Mouse (Mus musculus) cortical plate, adult 2 months (tissue): ENCODE data around the gene Lasp1. TPM values are rescaled to one million over a fixed set of nuclear protein-coding genes. Genes with fewer than 3 reads are reported as not detected.

Experiments
- H3K27ac ChIP-seq: fragments of 200-500 bp; 2 replicates; pipeline ENCODE4 v1.5.1; 2012; ENCODE audit warnings: low read length, control low read depth, inconsistent platforms; ENCODE audit not compliant: insufficient read depth
- H3K4me1 ChIP-seq: fragments of 200-500 bp; 2 replicates; pipeline ENCODE4 v1.6.1; 2011; ENCODE audit warnings: low read length; ENCODE audit not compliant: control insufficient read depth, insufficient read depth
- H3K4me3 ChIP-seq: fragments of 200-500 bp; 2 replicates; pipeline ENCODE4 v1.5.1; 2011; ENCODE audit warnings: mild to moderate bottlenecking, low read length, control low read depth; ENCODE audit not compliant: insufficient read depth
- CTCF ChIP-seq: fragments of 200-500 bp; IDR thresholded peaks from 2 replicates; pipeline ENCODE4 v1.5.1; 2011; ENCODE audit warnings: mild to moderate bottlenecking, control low read depth, low read length; ENCODE audit not compliant: insufficient read depth; ENCODE audit errors: extremely low read depth
- POLR2A ChIP-seq: fragments of 200-500 bp; IDR thresholded peaks from 2 replicates; pipeline ENCODE4 v1.6.1; 2011; ENCODE audit warnings: mild to moderate bottlenecking, low read length, control low read depth; ENCODE audit not compliant: insufficient read depth; ENCODE audit errors: extremely low read depth
- polyA plus RNA-seq: library from polyadenylated mRNA; depleted of rRNA; stranded (reverse); fragments of >200 nt; gene quantifications from 2 replicates; pipeline ENCODE4 v1.2.3, GENCODE M21; 2012

The Lasp1 gene
- polyA plus RNA-seq, 1 experiment = 130 TPM

DNA sequence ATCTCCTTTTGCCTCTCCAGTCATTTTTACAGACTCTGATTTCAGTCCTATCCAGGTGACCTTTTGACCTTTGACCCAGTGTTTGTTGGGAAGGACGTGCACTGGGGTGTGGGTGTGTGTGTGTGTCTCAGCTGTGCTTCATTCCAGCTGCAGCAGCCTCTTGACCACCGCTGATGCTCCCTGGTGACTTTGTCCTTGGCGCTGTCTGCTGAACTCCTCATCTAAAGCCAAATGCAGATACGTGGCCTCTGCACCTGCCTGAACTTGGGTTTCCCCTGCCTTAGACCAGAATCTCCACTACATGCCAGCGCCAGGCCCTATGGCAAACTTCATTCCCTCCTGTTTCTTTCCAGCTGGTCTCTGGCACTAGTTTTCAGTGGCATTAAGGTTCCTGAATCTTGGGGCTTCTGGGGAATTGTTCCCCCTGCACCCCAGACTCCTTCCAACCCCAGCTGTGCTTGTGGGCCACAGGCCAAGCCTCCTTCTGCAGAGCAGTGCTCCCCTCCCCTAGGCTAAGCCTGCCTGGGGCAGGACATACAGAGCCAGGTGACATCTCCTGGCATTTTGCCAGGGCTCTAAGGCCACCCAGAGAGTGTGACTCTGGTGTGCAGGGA lies 9.9 kb downstream of the Lasp1 start:
- peaks cover 30% of the 10 kb centered on the region for H3K4me1 ChIP-seq
- H3K4me3 ChIP-seq = no peak overlapping the region
- H3K27ac ChIP-seq = no peak overlapping the region
- TF ChIP-seq POLR2A (no peak), CTCF (no peak)

DNA sequence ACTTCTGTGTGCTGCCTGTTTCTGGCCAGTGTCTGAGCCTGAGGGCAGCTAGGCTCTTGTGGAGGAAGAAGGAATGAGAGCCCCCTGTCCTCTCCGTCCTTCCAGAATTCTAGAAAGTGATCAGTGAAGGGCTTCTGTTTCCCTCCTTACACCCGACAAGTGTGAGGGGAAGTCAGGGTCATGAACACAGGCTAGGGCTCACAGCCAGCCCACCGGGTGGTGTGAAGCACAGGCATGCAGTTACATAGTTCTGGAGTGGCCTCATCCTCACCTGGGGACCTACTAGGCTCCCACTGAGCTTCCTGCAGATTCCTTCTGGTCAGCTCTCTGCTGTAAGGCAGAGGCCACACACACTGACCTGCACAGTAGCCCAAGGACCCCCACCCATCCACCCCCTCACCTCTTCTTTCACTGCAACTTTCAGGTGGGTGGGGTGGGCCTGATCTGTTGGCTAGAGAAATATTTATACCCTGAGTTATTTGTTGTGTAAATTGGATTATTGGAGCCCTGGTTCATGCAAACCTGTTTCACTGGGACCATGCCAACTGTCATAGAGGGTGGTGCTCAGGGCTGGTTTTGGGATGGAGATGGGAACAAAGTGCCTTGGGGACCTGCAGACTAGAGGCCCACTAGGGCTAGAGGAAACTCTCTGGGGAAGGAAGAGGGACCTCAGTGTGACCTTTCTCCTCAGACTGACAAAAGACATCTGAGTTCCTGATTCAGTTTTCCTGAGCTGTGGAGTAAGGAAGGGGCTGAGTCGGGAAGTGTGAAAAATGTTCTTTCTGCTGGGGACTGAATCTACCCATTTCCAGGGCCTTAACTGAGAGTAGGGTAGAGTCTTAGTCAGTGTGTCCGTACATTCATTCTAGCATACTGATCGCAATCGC lies 10.7 kb downstream of the Lasp1 start:
- H3K27ac ChIP-seq = no peak overlapping the region
- TF ChIP-seq CTCF (no peak), POLR2A (no peak)
- H3K4me1 ChIP-seq = peaks cover 28% of the 10 kb centered on the region
- no peak overlapping the region for H3K4me3 ChIP-seq

GRCm38 (mm10) chr11:97810356-97810755 lies 11.6 kb downstream of the Lasp1 start:
- H3K27ac ChIP-seq = no peak overlapping the region
- no peak overlapping the region for H3K4me3 ChIP-seq
- peaks cover 24% of the 10 kb centered on the region for H3K4me1 ChIP-seq
- TF ChIP-seq CTCF = no peak
- no peak for TF ChIP-seq POLR2A

- peaks cover 21% of the 10 kb centered on the region for H3K4me1 ChIP-seq
- no peak overlapping the region for H3K27ac ChIP-seq
- TF ChIP-seq POLR2A (no peak), CTCF (no peak)
- H3K4me3 ChIP-seq = no peak overlapping the region
These were observed 12.2 kb downstream of the Lasp1 start for GRCm38 (mm10) chr11:97810970-97811369.

DNA sequence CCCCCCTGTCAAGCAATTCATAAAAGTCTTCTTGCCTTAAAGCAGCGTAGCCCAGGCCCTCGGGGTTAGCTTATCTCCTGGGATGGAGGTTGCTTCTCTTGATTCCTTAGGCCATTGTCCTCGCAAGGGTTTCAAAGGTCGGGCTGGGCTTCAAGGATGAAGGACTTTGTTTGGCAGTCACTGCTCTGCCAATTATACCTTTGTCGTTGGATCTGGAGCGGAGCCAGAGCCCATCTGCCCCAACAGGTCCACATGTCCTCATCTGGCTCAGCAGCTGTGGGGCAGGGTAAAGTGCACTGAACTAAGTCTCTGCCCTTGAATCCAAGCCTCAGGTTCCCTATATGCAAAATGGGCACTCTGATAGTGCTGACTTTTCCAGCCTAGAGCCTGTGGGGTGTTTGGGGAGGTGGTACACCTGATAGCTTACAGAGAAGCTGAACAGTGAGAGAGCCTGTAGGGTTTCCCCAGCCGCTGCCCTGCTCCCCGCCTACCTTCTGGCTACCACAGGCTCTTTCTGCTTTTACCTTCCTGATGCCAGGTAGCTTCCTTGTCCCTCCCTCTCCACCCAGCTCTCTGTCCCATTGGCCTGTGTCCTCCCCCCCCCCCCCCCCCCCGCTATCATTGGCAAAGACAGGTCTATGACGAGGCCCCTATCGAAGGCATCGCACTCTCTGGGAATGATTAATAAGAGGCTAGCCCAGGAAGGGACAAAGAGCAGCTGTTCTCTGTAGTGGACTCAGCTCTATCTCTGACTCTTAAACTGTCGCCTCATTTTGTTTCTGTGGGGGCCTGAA lies 13.0 kb downstream of the Lasp1 start:
- Histone ChIP-seq H3K27ac (no peak overlapping the region), H3K4me1 (peaks cover 18% of the 10 kb centered on the region), H3K4me3 (no peak overlapping the region)
- TF ChIP-seq CTCF (no peak), POLR2A (no peak)

DNA sequence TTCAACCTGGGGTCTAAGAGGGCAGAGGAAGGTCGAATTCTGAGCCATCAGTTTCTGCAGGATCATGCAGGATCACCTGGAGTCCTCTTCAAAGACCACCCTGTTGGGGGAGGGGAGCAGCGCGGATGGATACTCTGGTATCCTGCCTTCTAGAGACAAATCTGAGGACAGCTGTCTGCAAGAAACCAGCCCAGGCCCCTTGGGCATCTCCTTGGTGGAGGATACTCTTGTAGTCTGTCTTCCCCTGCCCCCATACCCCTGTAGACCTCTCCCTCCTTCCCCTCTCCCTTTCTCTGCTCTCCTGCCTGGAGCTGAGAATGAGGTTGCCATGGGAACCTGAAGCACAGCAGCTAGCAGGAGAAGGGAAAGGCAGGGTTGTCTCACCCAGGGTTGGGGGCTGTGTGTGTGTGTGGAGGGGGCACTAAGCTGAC lies 13.7 kb downstream of the Lasp1 start:
- Histone ChIP-seq H3K4me3 (no peak overlapping the region), H3K27ac (no peak overlapping the region), H3K4me1 (peaks cover 18% of the 10 kb centered on the region)
- TF ChIP-seq POLR2A = no peak
- TF ChIP-seq CTCF = no peak

- TF ChIP-seq CTCF (no peak), POLR2A (no peak)
- no peak overlapping the region for H3K27ac ChIP-seq
- no peak overlapping the region for H3K4me3 ChIP-seq
- peaks cover 16% of the 10 kb centered on the region for H3K4me1 ChIP-seq
These were observed 14.3 kb downstream of the Lasp1 start for GRCm38 (mm10) chr11:97813085-97813484.

DNA sequence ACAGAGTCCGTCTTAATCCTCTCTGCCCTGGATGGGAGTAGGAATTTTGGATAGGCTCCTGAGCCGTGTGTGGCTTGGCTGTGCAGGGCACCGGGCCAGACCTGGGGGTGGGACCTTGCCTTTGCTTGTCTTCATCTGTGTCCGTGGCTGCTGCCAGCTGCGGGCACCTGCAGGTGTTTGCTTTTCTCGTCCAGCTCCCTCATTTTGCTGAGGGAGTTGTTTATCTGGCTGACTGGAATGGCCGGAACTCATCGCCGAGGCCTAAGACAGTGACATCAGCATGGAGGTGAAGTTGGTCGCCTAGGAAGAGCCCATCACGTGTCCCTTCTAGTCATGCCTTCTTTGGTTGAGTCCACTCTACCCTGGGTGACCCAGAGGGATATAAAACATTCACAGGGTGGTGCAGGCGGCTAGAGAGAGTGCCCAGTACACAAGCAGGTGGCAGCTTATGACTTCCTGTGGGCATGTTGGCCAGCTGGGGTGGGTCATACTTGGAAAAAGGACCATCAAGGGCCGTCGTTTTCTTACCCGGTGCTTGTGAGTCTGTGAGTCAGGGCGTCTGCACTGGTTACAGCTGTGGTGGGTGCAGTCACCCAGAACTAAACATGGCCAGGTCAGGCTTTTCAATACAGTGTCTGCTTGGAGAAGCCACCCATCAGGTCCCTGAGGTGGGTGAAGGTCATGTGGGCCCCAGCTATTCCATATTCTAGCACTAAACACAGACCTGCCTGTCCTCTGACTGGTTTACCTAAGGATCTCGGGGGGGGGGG lies 15.1 kb downstream of the Lasp1 start:
- peaks cover 20% of the 10 kb centered on the region for H3K4me1 ChIP-seq

DNA sequence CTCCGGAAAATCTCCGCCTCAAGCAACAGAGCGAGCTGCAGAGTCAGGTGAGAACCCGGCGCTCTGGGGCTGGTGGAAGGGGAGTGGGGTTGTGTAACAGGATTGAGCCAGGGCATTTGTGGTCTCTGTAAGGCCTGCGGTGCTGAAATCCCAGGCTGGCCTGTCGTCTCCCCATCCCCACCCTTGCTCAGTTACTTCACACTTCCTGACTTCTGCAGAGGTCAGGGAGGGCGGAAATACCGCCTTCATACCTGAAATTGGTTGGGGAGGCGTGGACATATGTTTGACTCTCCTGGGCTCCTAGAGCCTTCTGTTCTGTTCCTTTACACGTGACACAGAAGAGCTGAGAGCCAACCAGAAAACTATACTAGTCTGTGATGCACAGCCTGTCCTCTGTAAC lies 16.9 kb downstream of the Lasp1 start:
- no peak for TF ChIP-seq POLR2A
- TF ChIP-seq CTCF = no peak
- Histone ChIP-seq H3K27ac (no peak overlapping the region), H3K4me1 (peaks cover 20% of the 10 kb centered on the region), H3K4me3 (no peak overlapping the region)

More for the DNA sequence above, 15.1 kb downstream of the Lasp1 start:
- TF ChIP-seq CTCF = no peak
- no peak for TF ChIP-seq POLR2A
- Histone ChIP-seq H3K27ac (no peak overlapping the region), H3K4me3 (no peak overlapping the region)
